Mouse (Mus musculus): ENCODE measurements at regions not wholly inside any gene's neighbourhood (a gene's known extent, or its start where the extent isn't known, plus 50 kb on each side); places are given as distances from the start of the nearest gene placed in this dataset.

GRCm38 (mm10) chr13:47895256-47895655, 365.8 kb upstream of the Id4 start:
- TF ChIP-seq CTCF (IDR thresholded peaks at IDR 0.05; ENCODE audit: extremely low read depth, insufficient read length, insufficient replicate concordance, low read depth, low read length) (no peak), POLR2A (IDR thresholded peaks at IDR 0.05; ENCODE audit: low read depth, low read length) (no peak)

Data from small intestine, adult 2 months (tissue).